Mouse (Mus musculus) embryonic facial prominence, embryonic 15.5 days (tissue): ENCODE results near the gene Trp63. TPM values are rescaled to one million over a fixed set of nuclear protein-coding genes. Genes with fewer than 3 reads are reported as not detected.
"Not testable (repeated sequence)": the region's sequence is repeated elsewhere in the genome, so short reads cannot be mapped to it uniquely, and the experiment has no call there.

Experiments
- ATAC-seq: fragments of 200-750 bp; cut with Nextera tagmentation; 2 replicates; pipeline ENCODE4 v1.8.0; 2017; ENCODE audit warnings: low read depth, moderate TSS enrichment; ENCODE audit not compliant: insufficient number of reproducible peaks, low FRiP score, low TSS enrichment
- H3K27ac ChIP-seq: fragments of 300-500 bp; sonication (generic); replicated peaks from 2 replicates; pipeline ENCODE4 v1.5.1; 2015; ENCODE audit warnings: mild to moderate bottlenecking, inconsistent platforms
- H3K27me3 ChIP-seq: fragments of 300-500 bp; sonication (generic); 2 replicates; pipeline ENCODE4 v1.6.1; 2015; ENCODE audit warnings: inconsistent platforms
- H3K36me3 ChIP-seq: fragments of 300-500 bp; sonication (generic); 2 replicates; pipeline ENCODE4 v1.6.1; 2015; ENCODE audit warnings: mild to moderate bottlenecking, inconsistent platforms
- H3K4me1 ChIP-seq: fragments of 300-500 bp; sonication (generic); 2 replicates; pipeline ENCODE4 v1.6.1; 2015; ENCODE audit warnings: inconsistent platforms
- H3K4me2 ChIP-seq: fragments of 300-500 bp; sonication (generic); replicated peaks from 2 replicates; pipeline ENCODE4 v1.6.1; 2015; ENCODE audit warnings: mild to moderate bottlenecking, inconsistent platforms
- H3K4me3 ChIP-seq: fragments of 300-500 bp; sonication (generic); replicated peaks from 2 replicates; pipeline ENCODE4 v1.5.1; 2015; ENCODE audit warnings: mild to moderate bottlenecking, inconsistent platforms
- H3K9ac ChIP-seq: fragments of 300-500 bp; sonication (generic); 2 replicates; pipeline ENCODE4 v1.6.1; 2015; ENCODE audit warnings: inconsistent platforms
- H3K9me3 ChIP-seq: fragments of 300-500 bp; sonication (generic); replicated peaks from 2 replicates; pipeline ENCODE4 v1.6.1; 2016; ENCODE audit warnings: inconsistent platforms
- WGBS: fragments of 180-500 bp; shearing (Covaris S2); methylation state at CpG from one replicate; pipeline ENCODE4 v1.1.7; 2015; 5-methylcytosine and 5-hydroxymethylcytosine counted together
- polyA plus RNA-seq: library from polyadenylated mRNA; unstranded; fragments of >200 nt; fragmentation: Nextera tagmentation; extraction: Ambion mirVana; gene quantifications from 2 replicates; pipeline ENCODE4 v1.2.1, GENCODE M21; 2015

The Trp63 gene
- polyA plus RNA-seq, result 74.6 and 81.1 TPM in 2 replicates

GRCm38 (mm10) chr16:25683531-25684248 is at the start of gene Trp63:
Gene Trp63 (plus strand): TSS chr16:25683763.
- no peaks in the 10 kb centered on the region for H3K36me3 ChIP-seq
- no peak within 1 kb of the TSS for H3K4me3 ChIP-seq
- H3K27me3 ChIP-seq, result no peaks in the 10 kb centered on the region
- H3K9me3 ChIP-seq, result no peaks in the 10 kb centered on the region
- H3K9ac ChIP-seq, result no peak within 1 kb of the TSS
- H3K4me1 ChIP-seq, result no peaks in the 10 kb centered on the region
- WGBS, result 25% methylated on average over 8 of the region's 8 CpGs
- no peak within 1 kb of the TSS for H3K27ac ChIP-seq
- ATAC-seq, result no peak
- no peak within 1 kb of the TSS; the same call in 1 of the 2 replicates for H3K4me2 ChIP-seq

GRCm38 (mm10) chr16:25644716-25645115 is 38.8 kb upstream of the Trp63 start:
- not testable (repeated sequence) for H3K4me2 ChIP-seq, H3K4me3 ChIP-seq, H3K27me3 ChIP-seq, H3K9me3 ChIP-seq, ATAC-seq, H3K36me3 ChIP-seq, H3K4me1 ChIP-seq, H3K9ac ChIP-seq, H3K27ac ChIP-seq
- WGBS, result 84% methylated on average over 4 of the region's 4 CpGs

- H3K27me3 ChIP-seq, result no peaks in the 10 kb centered on the region
- no peak overlapping the region for H3K4me3 ChIP-seq
- no peaks in the 10 kb centered on the region for H3K36me3 ChIP-seq
- no peak overlapping the region for H3K4me2 ChIP-seq
- H3K9me3 ChIP-seq, result no peaks in the 10 kb centered on the region
- no peak overlapping the region for H3K27ac ChIP-seq
- no peaks in the 10 kb centered on the region for H3K4me1 ChIP-seq
- no peak for ATAC-seq
- H3K9ac ChIP-seq, result no peak overlapping the region
- WGBS, result 85% methylated on average over 9 of the region's 9 CpGs
Observed at GRCm38 (mm10) chr16:25660510-25661235, 22.9 kb upstream of the Trp63 start.

- ATAC-seq, result no peak
- Histone ChIP-seq H3K9me3 (no peaks in the 10 kb centered on the region), H3K27me3 (no peaks in the 10 kb centered on the region), H3K27ac (no peak overlapping the region), H3K36me3 (no peaks in the 10 kb centered on the region), H3K4me3 (no peak overlapping the region), H3K4me1 (no peaks in the 10 kb centered on the region), H3K9ac (no peak overlapping the region), H3K4me2 (no peak overlapping the region)
- 62% methylated on average over 3 of the region's 3 CpGs for WGBS
Observed at GRCm38 (mm10) chr16:25663116-25663515, 20.4 kb upstream of the Trp63 start.

GRCm38 (mm10) chr16:25673861-25674440 is 9.6 kb upstream of the Trp63 start:
- Histone ChIP-seq H3K27ac (no peak overlapping the region), H3K4me1 (0 out of 2 replicates have a peak, but pooled peaks cover 4% of the 10 kb centered on the region), H3K4me2 (no peak overlapping the region), H3K27me3 (no peaks in the 10 kb centered on the region), H3K9ac (no peak overlapping the region), H3K4me3 (no peak overlapping the region), H3K36me3 (no peaks in the 10 kb centered on the region), H3K9me3 (no peaks in the 10 kb centered on the region)
- WGBS, result 43% methylated on average over 5 of the region's 5 CpGs
- ATAC-seq, result no peak

- WGBS, result 47% methylated on average over 5 of the region's 5 CpGs
- Histone ChIP-seq H3K4me3 (no peak overlapping the region), H3K27me3 (no peaks in the 10 kb centered on the region), H3K9me3 (no peaks in the 10 kb centered on the region), H3K36me3 (no peaks in the 10 kb centered on the region), H3K27ac (no peak overlapping the region), H3K4me1 (no peaks in the 10 kb centered on the region), H3K4me2 (no peak overlapping the region), H3K9ac (no peak overlapping the region)
- ATAC-seq, result no peak
Observed at GRCm38 (mm10) chr16:25680369-25680768, 3.2 kb upstream of the Trp63 start.

GRCm38 (mm10) chr16:25682533-25682932 is 1.0 kb upstream of the Trp63 start:
- 34% methylated on average over 4 of the region's 4 CpGs for WGBS
- Histone ChIP-seq H3K4me2 (no peak overlapping the region), H3K9me3 (no peaks in the 10 kb centered on the region)

GRCm38 (mm10) chr16:25684572-25684971 is 1.0 kb downstream of the Trp63 start:
- Histone ChIP-seq H3K4me1 (no peaks in the 10 kb centered on the region), H3K4me2 (no peak overlapping the region), H3K9ac (no peak overlapping the region), H3K9me3 (no peaks in the 10 kb centered on the region), H3K4me3 (no peak overlapping the region), H3K36me3 (no peaks in the 10 kb centered on the region), H3K27me3 (no peaks in the 10 kb centered on the region), H3K27ac (no peak overlapping the region)
- ATAC-seq, result no peak
- WGBS, result 57% methylated on average over 2 of the region's 2 CpGs

More at GRCm38 (mm10) chr16:25682533-25682932, 1.0 kb upstream of the Trp63 start:
- ATAC-seq, result no peak
- Histone ChIP-seq H3K36me3 (no peaks in the 10 kb centered on the region), H3K27ac (no peak overlapping the region), H3K9ac (no peak overlapping the region), H3K4me3 (no peak overlapping the region), H3K4me1 (no peaks in the 10 kb centered on the region), H3K27me3 (no peaks in the 10 kb centered on the region)

- Histone ChIP-seq H3K27ac (no peak overlapping the region), H3K9me3 (no peaks in the 10 kb centered on the region), H3K9ac (no peak overlapping the region), H3K4me2 (no peak overlapping the region), H3K36me3 (no peaks in the 10 kb centered on the region), H3K27me3 (no peaks in the 10 kb centered on the region), H3K4me1 (no peaks in the 10 kb centered on the region), H3K4me3 (no peak overlapping the region)
- ATAC-seq, result no peak
- WGBS, result 12% methylated on average over 5 of the region's 5 CpGs
Observed at GRCm38 (mm10) chr16:25690612-25691011, 7.0 kb downstream of the Trp63 start.

- Histone ChIP-seq H3K4me1 (no peaks in the 10 kb centered on the region), H3K9me3 (no peaks in the 10 kb centered on the region), H3K9ac (no peak overlapping the region), H3K4me2 (no peak overlapping the region), H3K4me3 (no peak overlapping the region), H3K36me3 (no peaks in the 10 kb centered on the region), H3K27me3 (no peaks in the 10 kb centered on the region), H3K27ac (no peak overlapping the region)
- WGBS, result 82% methylated on average over 2 of the region's 2 CpGs
- no peak for ATAC-seq
Observed at GRCm38 (mm10) chr16:25701252-25701651, 17.7 kb downstream of the Trp63 start.

- Histone ChIP-seq H3K9ac (no peak overlapping the region), H3K4me2 (no peak overlapping the region), H3K9me3 (no peaks in the 10 kb centered on the region), H3K36me3 (no peaks in the 10 kb centered on the region), H3K4me3 (no peak overlapping the region), H3K27ac (no peak overlapping the region), H3K27me3 (no peaks in the 10 kb centered on the region), H3K4me1 (no peaks in the 10 kb centered on the region)
- no peak for ATAC-seq
Observed at GRCm38 (mm10) chr16:25706260-25706659, 22.7 kb downstream of the Trp63 start.
